Mouse (Mus musculus): ENCODE measurements at regions not wholly inside any gene's neighbourhood (a gene's known extent, or its start where the extent isn't known, plus 50 kb on each side); places are given as distances from the start of the nearest gene placed in this dataset.
A peak's percentile ranks its signal among the peaks of the same experiment; 100 is the strongest.

DNA sequence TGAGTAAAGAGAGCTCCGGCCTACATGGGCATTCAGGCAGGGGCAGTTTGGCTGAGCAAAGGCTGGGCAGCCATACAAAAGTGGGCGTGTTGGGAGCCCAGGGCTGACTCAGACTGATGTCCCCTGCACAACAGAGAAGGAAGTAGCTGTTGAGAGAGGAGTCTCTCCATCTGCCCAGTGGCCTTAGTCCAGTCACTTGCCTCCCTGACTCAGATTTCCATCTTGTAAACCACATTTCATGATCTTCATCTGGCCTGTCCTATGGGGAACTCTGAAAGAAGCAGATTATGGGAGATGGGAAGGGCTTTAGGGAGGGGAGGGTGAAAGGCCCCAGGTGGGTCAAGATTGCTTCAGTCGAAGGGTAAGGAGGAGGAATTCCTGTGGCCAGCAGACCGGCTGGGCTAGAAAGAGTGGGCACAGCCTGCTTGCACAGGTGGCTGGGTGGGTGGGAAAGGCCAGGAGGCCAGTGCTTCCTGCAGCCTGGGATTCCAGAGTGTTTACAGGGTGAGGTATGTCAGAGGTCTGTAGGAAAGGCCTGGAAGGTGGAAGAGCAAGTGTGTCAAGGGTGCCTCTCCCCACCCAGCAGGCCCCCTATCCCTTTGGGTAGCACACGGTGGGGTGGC lies 63.7 kb upstream of the Cpeb4 start:
- TF ChIP-seq POLR2A (IDR thresholded peaks at IDR 0.05; ENCODE audit: low read depth, low read length) (no peak), CTCF (conservative IDR thresholded peaks at IDR 0.05; ENCODE audit: insufficient read depth, insufficient read length, low read depth, low read length) (no peak)
- H3K4me3 ChIP-seq (ENCODE audit: insufficient read depth, low read depth, low read length), result no peak overlapping the region
- peaks cover 31% of the 10 kb centered on the region for H3K4me1 ChIP-seq (ENCODE audit: control insufficient read depth, insufficient read depth, low read length)
- H3K36me3 ChIP-seq (ENCODE audit: control insufficient read depth, insufficient read depth, low read length), result no peaks in the 10 kb centered on the region
- H3K27me3 ChIP-seq (replicated peaks; ENCODE audit: control insufficient read depth, insufficient read depth, low read length), result no peaks in the 10 kb centered on the region
- DNase-seq, result peak; percentile 51
- WGBS, result 47% methylated on average over 5 of the region's 5 CpGs
- H3K27ac ChIP-seq (ENCODE audit: insufficient read depth, low read depth, low read length), result peak overlapping the region; percentile 89

DNA sequence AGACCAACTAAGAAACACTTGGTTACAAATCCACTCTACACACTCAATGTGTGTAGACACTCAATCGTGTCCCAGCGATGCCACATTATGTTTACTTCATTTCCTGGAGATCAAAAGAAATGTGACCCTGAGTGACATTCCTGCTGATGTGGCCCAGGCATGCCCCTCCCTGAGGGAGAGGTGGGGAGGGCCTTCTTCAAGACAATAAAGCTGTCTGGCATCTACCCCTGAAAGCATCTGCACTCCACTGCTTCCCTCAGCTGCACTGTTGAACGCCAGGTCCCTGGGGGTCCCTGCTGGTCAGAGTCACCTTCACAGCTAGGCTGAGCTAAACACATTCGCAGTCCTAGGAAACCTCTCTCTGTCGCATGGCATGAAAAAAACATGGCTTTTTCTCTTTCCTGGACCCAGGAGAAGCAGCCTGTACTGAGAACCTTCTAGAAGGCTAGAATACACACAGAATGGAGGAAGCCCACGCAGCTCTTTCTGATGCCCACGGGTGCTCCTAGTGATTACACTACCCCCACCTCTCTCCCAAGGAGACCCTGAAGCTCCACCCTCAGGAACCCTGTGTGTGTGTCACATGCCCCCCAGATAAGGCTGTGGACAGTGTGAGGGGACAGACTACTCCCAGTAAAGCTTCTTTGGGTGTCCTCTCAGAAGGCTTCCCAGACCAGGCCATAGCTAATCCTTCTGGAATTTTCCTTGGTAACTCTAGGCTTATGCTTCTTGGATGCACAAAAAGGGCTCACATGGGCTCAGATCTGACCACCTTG lies 61.8 kb upstream of the Cpeb4 start:
- 52% methylated on average over 7 of the region's 7 CpGs for WGBS
- no peak for DNase-seq
- no peak overlapping the region for H3K4me3 ChIP-seq (ENCODE audit: insufficient read depth, low read depth, low read length)
- H3K27ac ChIP-seq (ENCODE audit: insufficient read depth, low read depth, low read length), result no peak overlapping the region
- peaks cover 22% of the 10 kb centered on the region for H3K4me1 ChIP-seq (ENCODE audit: control insufficient read depth, insufficient read depth, low read length)
- H3K36me3 ChIP-seq (ENCODE audit: control insufficient read depth, insufficient read depth, low read length), result no peaks in the 10 kb centered on the region
- TF ChIP-seq CTCF (conservative IDR thresholded peaks at IDR 0.05; ENCODE audit: insufficient read depth, insufficient read length, low read depth, low read length) (no peak), POLR2A (IDR thresholded peaks at IDR 0.05; ENCODE audit: low read depth, low read length) (no peak)
- no peaks in the 10 kb centered on the region for H3K27me3 ChIP-seq (replicated peaks; ENCODE audit: control insufficient read depth, insufficient read depth, low read length)

DNA sequence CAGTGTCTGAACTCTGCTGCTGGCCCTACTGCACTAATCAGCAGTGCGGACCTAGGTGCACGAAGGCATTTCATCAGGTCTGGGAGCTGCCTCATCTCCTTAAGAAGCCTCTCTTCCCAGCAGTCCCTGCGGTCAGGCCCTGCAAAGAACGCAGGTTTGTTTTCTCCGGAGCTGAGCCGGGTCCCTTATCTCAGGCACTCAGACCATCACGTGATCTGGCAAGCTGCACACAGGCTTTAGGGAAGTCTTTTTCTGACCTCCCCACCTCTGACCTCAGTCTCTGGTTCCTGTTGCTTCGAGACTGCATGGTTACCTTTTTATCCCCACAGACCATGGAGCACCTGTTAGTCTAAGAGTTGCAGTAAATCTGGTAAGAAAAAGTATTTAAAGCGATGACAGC lies 59.8 kb upstream of the Cpeb4 start:
- H3K4me1 ChIP-seq (ENCODE audit: control insufficient read depth, insufficient read depth, low read length), result peaks cover 28% of the 10 kb centered on the region
- WGBS, result 54% methylated on average over 9 of the region's 9 CpGs
- H3K4me3 ChIP-seq (ENCODE audit: insufficient read depth, low read depth, low read length), result no peak overlapping the region
- H3K36me3 ChIP-seq (ENCODE audit: control insufficient read depth, insufficient read depth, low read length), result no peaks in the 10 kb centered on the region
- no peak for DNase-seq
- TF ChIP-seq CTCF (conservative IDR thresholded peaks at IDR 0.05; ENCODE audit: insufficient read depth, insufficient read length, low read depth, low read length) (no peak), POLR2A (IDR thresholded peaks at IDR 0.05; ENCODE audit: low read depth, low read length) (no peak)
- no peak overlapping the region for H3K27ac ChIP-seq (ENCODE audit: insufficient read depth, low read depth, low read length)
- no peaks in the 10 kb centered on the region for H3K27me3 ChIP-seq (replicated peaks; ENCODE audit: control insufficient read depth, insufficient read depth, low read length)

DNA sequence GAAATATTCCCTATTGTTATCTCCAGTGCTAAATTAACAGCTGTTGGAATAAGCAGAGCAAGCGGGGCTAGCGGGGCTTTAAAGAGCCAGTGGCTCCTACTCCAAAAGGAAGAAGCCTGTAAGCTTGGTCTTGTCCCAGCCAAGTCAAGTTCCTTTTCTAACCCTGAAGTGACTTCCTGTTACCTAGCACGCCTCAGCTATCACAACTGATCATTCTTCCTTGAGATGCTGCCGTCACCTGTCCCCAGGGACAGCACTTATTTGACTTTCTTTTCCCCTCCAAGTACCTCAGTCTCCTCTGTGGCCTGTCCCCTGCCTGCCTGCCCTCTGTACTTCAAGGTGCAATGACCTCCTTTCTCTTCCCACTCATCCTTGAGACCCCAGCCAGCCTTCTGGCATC lies 57.4 kb upstream of the Cpeb4 start:
- H3K4me3 ChIP-seq (ENCODE audit: insufficient read depth, low read depth, low read length), result no peak overlapping the region
- WGBS, result 77% methylated on average over 4 of the region's 4 CpGs

DNA sequence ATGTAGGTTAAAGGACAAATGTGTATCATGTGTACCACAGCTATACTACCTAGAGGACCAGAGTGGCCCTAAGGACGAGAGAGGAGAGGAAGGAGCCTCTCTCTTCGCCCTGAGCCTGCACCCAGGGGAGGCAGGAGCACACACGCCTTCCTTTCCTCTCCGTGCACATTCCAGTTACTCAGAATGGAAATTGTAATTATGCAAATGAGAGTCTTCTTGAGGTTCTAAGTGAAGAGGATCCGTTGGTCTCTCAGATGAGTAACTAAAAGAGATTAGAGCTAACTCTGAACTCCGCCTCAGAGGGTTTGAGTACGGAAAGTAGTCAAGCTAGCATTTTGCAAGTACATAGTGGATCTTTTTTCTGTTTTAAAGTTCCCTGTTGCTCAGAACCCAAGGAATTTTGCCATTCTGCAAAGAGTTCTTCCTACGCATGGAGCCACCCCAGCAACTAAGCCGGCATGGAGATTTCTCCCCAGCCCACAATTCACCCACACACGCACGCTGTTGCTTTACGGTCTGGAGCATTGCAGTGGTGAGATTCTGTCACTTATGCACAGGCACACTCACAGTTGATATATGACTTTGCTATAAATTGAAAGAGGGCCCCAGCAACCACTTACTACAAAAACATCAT lies 56.0 kb upstream of the Cpeb4 start:
- no peaks in the 10 kb centered on the region for H3K36me3 ChIP-seq (ENCODE audit: control insufficient read depth, insufficient read depth, low read length)
- peak overlapping the region; percentile 35; the same call in 1 of the 2 replicates for H3K27ac ChIP-seq (ENCODE audit: insufficient read depth, low read depth, low read length)
- peaks cover 9% of the 10 kb centered on the region for H3K4me1 ChIP-seq (ENCODE audit: control insufficient read depth, insufficient read depth, low read length)
- no peak overlapping the region for H3K4me3 ChIP-seq (ENCODE audit: insufficient read depth, low read depth, low read length)
- peak; percentile 52 for DNase-seq
- WGBS, result 51% methylated on average over 12 of the region's 12 CpGs
- H3K27me3 ChIP-seq (replicated peaks; ENCODE audit: control insufficient read depth, insufficient read depth, low read length), result no peaks in the 10 kb centered on the region
- TF ChIP-seq POLR2A (IDR thresholded peaks at IDR 0.05; ENCODE audit: low read depth, low read length) (no peak), CTCF (conservative IDR thresholded peaks at IDR 0.05; ENCODE audit: insufficient read depth, insufficient read length, low read depth, low read length) (no peak)

More for the DNA sequence above, 57.4 kb upstream of the Cpeb4 start:
- peaks cover 13% of the 10 kb centered on the region for H3K4me1 ChIP-seq (ENCODE audit: control insufficient read depth, insufficient read depth, low read length)
- no peak for DNase-seq
- H3K27me3 ChIP-seq (replicated peaks; ENCODE audit: control insufficient read depth, insufficient read depth, low read length), result no peaks in the 10 kb centered on the region
- H3K36me3 ChIP-seq (ENCODE audit: control insufficient read depth, insufficient read depth, low read length), result no peaks in the 10 kb centered on the region
- no peak for TF ChIP-seq CTCF (conservative IDR thresholded peaks at IDR 0.05; ENCODE audit: insufficient read depth, insufficient read length, low read depth, low read length)
- H3K27ac ChIP-seq (ENCODE audit: insufficient read depth, low read depth, low read length), result no peak overlapping the region

DNA sequence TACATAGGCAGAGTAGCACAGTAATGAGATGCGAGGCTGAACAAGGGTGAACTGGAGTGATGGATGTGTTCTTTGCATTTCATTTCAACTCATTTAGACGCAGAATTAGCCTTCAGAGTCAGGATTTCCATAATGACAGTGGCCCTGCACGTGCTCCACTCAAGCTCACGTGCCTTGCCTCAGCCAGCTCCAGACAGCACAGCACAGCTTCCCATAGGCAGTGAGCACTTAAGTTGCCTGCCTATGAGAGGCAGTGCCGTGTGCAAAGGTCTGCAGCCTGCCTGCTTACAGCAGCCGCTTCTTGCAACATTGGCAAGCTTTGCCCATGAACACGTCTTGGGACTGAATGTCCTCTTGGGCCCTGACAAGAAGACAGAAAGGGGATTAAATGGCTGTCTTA lies 54.0 kb upstream of the Cpeb4 start:
- WGBS, result 73% methylated on average over 7 of the region's 7 CpGs

DNA sequence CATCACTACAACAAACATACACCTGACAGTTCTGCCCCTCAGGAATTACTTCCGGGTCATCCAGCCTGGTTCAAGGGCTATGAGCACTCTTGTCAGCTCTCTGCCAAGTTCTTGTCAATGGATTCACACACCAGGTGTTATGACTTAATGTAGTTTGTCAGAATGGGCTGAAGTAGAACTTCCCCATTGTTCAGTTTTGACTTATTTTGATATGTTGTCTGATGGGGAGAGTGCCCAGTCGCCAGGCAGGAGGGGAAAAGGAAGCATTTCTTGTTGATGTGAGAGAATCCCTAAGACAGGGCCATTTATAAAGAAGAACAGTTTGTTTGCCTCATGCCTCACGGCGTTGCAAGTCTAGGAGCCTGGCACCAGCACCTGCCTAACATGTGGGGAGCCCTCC lies 52.0 kb upstream of the Cpeb4 start:
- Histone ChIP-seq H3K4me3 (ENCODE audit: insufficient read depth, low read depth, low read length) (no peak overlapping the region), H3K4me1 (ENCODE audit: control insufficient read depth, insufficient read depth, low read length) (peaks cover 36% of the 10 kb centered on the region), H3K36me3 (ENCODE audit: control insufficient read depth, insufficient read depth, low read length) (no peaks in the 10 kb centered on the region), H3K27me3 (replicated peaks; ENCODE audit: control insufficient read depth, insufficient read depth, low read length) (no peaks in the 10 kb centered on the region), H3K27ac (ENCODE audit: insufficient read depth, low read depth, low read length) (no peak overlapping the region)
- WGBS, result 80% methylated on average over 4 of the region's 4 CpGs
- TF ChIP-seq POLR2A (IDR thresholded peaks at IDR 0.05; ENCODE audit: low read depth, low read length), result no peak
- TF ChIP-seq CTCF (conservative IDR thresholded peaks at IDR 0.05; ENCODE audit: insufficient read depth, insufficient read length, low read depth, low read length), result no peak
- DNase-seq, result no peak

More for the DNA sequence above, 54.0 kb upstream of the Cpeb4 start:
- H3K27me3 ChIP-seq (replicated peaks; ENCODE audit: control insufficient read depth, insufficient read depth, low read length), result no peaks in the 10 kb centered on the region
- H3K4me1 ChIP-seq (ENCODE audit: control insufficient read depth, insufficient read depth, low read length), result peaks cover 27% of the 10 kb centered on the region
- no peak overlapping the region for H3K27ac ChIP-seq (ENCODE audit: insufficient read depth, low read depth, low read length)
- DNase-seq, result no peak
- no peaks in the 10 kb centered on the region for H3K36me3 ChIP-seq (ENCODE audit: control insufficient read depth, insufficient read depth, low read length)
- no peak for TF ChIP-seq CTCF (conservative IDR thresholded peaks at IDR 0.05; ENCODE audit: insufficient read depth, insufficient read length, low read depth, low read length)
- no peak for TF ChIP-seq POLR2A (IDR thresholded peaks at IDR 0.05; ENCODE audit: low read depth, low read length)
- no peak overlapping the region for H3K4me3 ChIP-seq (ENCODE audit: insufficient read depth, low read depth, low read length)

Data from kidney, adult 2 months (tissue).